Mouse (Mus musculus): Measurements from ENCODE around the gene Ryr3.
A peak's percentile ranks its signal among the peaks of the same experiment; 100 is the strongest.

The Ryr3 gene

GRCm38 (mm10) chr2:112656131-112656530, 560.8 kb downstream of the Ryr3 start:
- DNase-seq (ENCODE audit: low read depth, low spot score), result no peak

DNA sequence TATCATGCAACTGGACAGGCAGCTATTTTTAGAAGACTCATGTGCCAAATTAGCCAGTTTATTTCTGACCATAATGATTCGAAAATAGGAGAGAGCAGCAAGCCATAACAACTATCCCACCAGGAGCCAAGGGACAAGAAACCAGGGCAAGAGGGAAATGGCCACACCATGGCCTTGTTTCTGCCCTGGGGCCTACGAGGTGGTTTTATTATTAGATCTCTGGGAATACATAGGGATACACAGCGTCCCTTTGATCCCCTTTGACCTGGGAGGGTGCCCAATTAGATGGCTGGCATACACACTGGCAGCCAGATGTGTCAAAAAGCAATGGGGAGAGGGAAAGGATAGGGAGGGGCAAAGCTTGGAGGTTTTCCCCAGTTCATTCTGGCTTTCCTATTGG, 563.1 kb downstream of the Ryr3 start:
- no peak for DNase-seq (ENCODE audit: low read depth, low spot score)

DNA sequence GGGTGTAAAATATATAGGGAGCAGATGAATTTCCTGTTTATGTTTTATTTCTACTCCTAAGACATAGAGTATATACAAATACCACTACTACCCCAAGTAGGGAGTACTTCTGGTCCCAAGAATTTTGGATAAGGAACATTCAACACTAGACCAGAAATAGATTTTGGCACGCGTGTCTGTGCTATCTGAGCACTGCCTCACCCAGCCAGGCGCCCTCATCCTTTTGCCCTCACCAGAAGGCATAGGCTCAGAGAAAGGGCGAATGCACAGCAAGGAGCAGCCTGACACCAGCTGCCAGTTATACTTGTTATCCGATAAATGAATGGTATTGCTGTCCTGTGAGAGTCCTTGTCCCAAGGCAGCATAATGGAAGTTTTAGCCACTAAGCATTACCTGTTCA, 579.7 kb downstream of the Ryr3 start:
- no peak for DNase-seq (ENCODE audit: low read depth, low spot score)

DNA sequence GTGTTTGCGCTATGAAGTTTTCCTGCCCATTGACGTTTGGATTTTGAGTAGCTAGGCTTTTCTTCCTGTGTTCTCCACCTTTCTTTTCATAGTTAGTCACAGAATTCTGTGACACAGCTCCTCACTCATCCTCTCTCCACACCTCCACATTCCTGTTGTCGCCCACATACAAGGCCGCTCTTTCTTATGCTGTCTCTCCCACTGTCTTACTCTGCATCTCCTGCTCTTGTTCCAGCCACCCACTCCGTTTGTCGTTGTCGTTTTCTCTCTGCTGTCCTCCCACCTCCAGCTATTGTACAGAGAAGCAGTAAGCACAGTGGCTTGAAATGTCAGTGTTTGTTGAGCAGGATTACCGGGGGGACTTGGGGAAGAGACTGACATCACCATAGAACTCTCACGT, 584.4 kb downstream of the Ryr3 start:
- DNase-seq (ENCODE audit: low read depth, low spot score), result no peak

- DNase-seq (ENCODE audit: low read depth, low spot score), result no peak
These were observed 586.2 kb downstream of the Ryr3 start for GRCm38 (mm10) chr2:112630669-112631068.

DNA sequence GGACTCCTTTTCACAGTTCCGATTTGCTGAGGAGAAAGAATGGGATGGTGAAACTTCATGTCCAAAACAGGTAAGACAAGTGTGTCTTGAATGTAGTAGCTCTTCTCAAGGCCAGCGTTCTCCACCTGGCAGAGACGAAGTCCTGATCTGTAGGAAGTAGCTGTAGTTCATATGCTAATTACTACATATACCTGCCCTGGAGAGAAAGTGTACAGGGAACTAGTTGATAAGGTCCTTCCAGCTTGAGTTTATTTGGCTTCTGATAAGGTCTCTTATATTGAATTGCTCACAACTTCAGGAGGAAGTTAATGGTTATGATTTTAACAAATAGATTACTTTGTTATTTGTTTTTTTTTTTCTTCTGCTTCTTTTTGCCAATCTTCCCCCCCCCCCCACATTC, 591.7 kb downstream of the Ryr3 start:
- no peak for DNase-seq (ENCODE audit: low read depth, low spot score)

DNA sequence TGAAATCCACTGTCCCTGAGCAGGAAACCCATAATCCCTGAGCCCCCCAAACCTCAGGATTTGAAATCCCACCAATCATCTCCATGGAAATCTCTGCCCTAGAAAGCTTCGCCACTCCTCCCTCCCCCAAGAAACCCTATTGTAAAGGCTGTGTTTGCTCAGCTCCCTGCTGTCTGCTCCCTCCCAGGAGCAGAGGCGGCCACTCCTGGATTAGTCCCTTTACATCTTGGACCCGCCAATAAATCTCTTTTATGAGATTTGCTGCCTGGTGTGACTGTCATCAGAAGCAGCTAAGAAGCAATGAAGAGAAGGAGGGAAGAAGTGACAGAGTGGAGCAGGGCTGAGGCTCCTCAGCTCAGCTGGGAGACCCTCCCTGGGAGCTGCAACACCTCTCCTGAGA, 599.7 kb downstream of the Ryr3 start:
- peak; percentile 22 for DNase-seq (ENCODE audit: low read depth, low spot score)

- no peak for DNase-seq (ENCODE audit: low read depth, low spot score)
These were observed 602.5 kb downstream of the Ryr3 start for GRCm38 (mm10) chr2:112614375-112614774.

DNA sequence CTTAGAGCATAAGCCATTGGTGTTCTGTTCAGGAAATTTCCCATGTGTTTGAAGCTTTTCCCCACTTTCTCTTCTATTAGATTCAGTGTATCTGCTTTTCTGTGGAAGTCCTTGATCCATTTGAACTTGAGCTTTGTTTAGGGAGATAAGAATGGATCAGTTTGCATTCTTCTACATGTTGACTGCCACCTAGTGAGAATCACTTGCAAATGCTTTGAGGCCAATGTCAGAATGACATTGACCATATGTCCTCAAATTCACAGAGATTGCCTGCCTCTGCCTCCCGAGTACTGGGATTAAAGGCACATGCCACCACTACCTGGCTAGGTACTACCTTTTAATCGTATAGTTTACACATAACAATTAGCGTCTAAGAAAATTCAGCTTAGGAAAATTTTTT, 604.3 kb downstream of the Ryr3 start:
- DNase-seq (ENCODE audit: low read depth, low spot score), result no peak

DNA sequence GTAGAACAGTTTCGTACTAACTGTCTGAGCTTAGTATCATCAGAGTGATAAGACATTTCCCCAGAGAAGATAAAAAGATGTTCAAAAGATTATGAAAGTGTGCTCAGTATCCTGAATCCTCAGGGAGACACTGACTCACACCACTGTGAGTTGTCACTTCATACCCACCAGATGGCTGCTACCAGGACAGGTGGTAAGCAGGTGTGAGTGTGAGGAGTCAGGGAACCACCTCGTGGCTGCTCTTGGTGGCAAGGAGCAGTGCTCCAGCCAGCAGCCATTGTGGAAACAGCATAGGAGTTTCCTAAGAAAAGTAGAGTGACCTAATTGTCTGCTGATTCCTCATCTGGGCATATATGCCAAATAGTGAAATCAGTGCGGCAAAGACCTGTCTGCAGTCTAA, 610.4 kb downstream of the Ryr3 start:
- no peak for DNase-seq (ENCODE audit: low read depth, low spot score)

- DNase-seq (ENCODE audit: low read depth, low spot score), result no peak
These were observed 614.4 kb downstream of the Ryr3 start for GRCm38 (mm10) chr2:112602487-112602886.

DNA sequence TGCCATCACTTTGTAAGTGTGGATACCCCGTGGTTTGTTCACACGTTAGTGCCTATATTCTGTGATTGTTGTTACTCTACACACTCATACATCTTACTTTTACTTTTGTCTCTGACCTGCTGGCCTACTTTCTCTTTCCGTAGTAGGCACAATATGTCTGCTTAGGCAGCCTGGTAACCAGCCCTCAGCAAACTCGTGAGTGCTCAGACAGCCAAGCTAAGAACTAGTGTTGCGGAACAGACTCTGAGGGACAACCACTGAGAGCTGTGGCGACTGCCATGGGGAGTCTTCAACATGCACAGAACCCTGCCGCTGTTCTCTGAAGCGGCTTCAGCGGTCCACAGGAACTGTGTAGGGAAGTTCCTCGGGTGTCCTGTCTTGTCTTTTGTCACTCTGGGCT, 616.7 kb downstream of the Ryr3 start:
- DNase-seq (ENCODE audit: low read depth, low spot score), result no peak

GRCm38 (mm10) chr2:112597064-112597463, 619.8 kb downstream of the Ryr3 start:
- no peak for DNase-seq (ENCODE audit: low read depth, low spot score)

- DNase-seq (ENCODE audit: low read depth, low spot score), result no peak
These were observed 620.5 kb downstream of the Ryr3 start for GRCm38 (mm10) chr2:112596415-112596814.

DNA sequence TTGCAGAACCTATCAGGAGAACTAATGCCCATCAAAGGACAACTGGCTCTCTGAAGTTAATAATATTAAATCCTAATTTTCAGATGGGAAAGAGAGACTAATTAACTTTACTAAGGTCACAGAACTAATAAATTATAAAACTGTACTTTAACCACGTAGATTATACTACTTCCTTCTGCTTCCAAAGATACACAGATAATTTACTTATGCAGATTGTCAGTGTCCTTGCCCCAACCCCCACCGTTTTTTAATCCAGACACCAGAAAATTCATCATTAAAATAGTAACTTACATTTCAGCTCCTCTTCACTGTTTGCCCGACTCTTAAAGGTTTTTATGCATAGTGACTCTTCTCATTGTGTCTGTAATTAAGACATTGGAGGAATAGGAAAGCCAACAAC, 621.1 kb downstream of the Ryr3 start:
- DNase-seq (ENCODE audit: low read depth, low spot score), result no peak

DNA sequence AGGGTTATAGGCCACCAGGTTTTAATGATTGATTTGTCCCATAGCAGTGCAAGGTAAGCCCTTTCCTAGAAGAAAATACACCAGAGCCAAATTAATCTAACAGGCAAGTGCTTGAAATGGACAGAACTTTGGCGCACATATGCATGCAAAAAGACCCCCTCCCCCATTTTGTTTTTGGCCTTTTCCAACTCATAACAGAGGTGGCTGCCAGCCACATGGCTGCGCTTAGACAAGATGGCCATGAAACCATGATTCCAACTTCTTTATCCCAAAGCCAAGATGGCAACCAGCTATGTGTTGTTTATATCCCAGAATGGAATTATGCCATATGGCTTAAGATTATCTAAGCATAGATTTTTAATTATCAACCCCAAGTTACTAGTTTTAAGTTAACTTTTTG, 623.1 kb downstream of the Ryr3 start:
- no peak for DNase-seq (ENCODE audit: low read depth, low spot score)

- DNase-seq (ENCODE audit: low read depth, low spot score), result no peak
These were observed 623.6 kb downstream of the Ryr3 start for GRCm38 (mm10) chr2:112593322-112593721.

DNA sequence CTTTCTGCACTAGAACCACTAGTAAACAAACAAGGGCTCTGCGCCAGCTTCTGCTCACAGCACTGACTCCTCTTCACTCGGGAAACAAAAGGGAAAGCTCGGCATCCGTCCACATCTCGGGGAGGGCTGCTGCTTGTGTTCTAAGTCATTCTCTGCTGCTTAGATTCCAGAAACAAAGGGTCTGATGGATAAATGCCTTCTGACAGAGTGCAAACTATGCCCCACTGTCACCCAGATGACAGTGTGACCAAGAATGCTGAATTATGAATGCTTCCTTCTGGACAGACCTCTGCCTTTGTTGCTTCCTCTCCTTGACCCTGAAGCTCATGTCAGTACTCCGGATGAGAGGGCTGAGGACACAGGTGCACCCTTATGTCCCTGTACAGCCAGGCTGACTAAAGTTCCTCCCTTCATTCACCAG, 625.4 kb downstream of the Ryr3 start:
- no peak for DNase-seq (ENCODE audit: low read depth, low spot score)

GRCm38 (mm10) chr2:112590985-112591384, 625.9 kb downstream of the Ryr3 start:
- no peak for DNase-seq (ENCODE audit: low read depth, low spot score)
